Mouse (Mus musculus): ENCODE results near the gene Utp6.

The Utp6 gene

GRCm38 (mm10) chr11:79963212-79963974 lies 1.2 kb upstream of the Utp6 start:
- in situ Hi-C loops (cut with MboI; ENCODE audit: unreplicated experiment in 2 of 2), result no loop called here

- in situ Hi-C loops (cut with MboI; ENCODE audit: unreplicated experiment in 2 of 2), result no loop called here
These were observed 640 bp upstream of the Utp6 start for GRCm38 (mm10) chr11:79962877-79963183.

GRCm38 (mm10) chr11:79961346-79962124 lies 655 bp downstream of the Utp6 start:
- in situ Hi-C loops (cut with MboI; ENCODE audit: unreplicated experiment in 2 of 2), result no loop called here

GRCm38 (mm10) chr11:79947265-79947664 lies 14.9 kb downstream of the Utp6 start:
- in situ Hi-C loops (cut with MboI; ENCODE audit: unreplicated experiment in 2 of 2), result no loop called here

GRCm38 (mm10) chr11:79943601-79944000 lies 18.6 kb downstream of the Utp6 start:
- in situ Hi-C loops (cut with MboI; ENCODE audit: unreplicated experiment in 2 of 2), result no loop called here

GRCm38 (mm10) chr11:79943136-79943535 lies 19.1 kb downstream of the Utp6 start:
- in situ Hi-C loops (cut with MboI; ENCODE audit: unreplicated experiment in 2 of 2), result no loop called here

DNA sequence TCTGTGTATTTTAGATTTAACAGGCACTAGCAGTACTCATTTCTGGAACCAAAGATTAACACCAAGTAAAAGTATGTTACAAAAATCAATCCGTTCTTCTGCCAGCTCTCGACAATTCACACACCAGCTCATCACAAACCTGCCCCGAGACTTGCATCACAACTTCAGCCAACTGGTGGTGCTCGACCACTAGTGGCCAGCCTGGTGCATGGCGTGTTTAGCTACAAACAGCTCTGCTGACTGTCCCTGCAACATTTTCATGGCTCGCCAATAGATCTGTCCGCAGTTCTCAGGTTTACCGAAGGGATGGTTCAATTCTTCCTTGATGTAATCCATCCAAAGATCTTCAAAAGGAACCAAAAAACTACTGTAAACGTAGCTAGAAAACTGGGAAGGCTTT lies 26.4 kb downstream of the Utp6 start:
- in situ Hi-C loops (cut with MboI; ENCODE audit: unreplicated experiment in 2 of 2), result no loop called here

DNA sequence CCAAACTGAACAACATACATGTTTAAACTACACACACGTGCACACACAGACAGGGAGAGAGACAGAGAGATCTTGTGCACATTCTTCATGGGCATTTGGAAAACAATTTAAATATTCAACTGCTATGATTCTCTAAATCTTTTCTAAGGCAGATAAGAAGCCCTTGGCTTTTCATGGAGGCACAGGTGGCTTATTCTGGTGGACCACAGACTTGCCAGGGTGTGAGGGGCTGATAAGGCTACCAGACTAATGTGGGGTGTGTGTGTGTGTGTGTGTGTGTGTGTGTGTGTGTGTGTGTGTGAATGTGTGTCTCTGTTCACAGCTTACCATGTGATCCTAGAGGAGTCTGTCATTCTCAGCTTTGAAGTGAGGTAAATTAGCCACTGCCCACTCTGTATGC lies 39.4 kb downstream of the Utp6 start:
- in situ Hi-C loops (cut with MboI; ENCODE audit: unreplicated experiment in 2 of 2), result loop anchor here (5.0 to 25.0 kb wide), 5 partner anchors 215 to 1690 kb away; no protein-coding TSS in a partner anchor

DNA sequence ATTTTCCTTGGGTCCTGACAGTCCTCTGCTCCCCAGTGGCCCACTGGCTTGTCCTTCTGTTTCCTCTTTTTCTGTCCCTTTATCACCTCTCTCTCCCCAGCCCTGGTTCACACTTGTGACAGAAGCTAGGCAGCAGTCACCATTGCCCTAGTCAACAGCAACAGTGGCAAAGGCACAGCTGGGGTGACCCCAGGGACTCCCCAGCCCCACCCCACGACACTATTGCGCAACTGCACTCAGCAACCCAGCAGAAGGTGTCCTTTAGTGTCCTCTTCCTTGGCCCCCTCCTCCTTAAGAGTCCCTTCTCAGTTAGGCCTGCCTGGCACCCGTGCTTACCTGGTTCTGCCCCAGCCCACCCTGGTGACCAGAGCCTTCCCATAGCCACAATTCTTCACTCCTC lies 40.0 kb downstream of the Utp6 start:
- in situ Hi-C loops (cut with MboI; ENCODE audit: unreplicated experiment in 2 of 2), result loop anchor here (5.0 to 25.0 kb wide), 5 partner anchors 215 to 1690 kb away; no protein-coding TSS in a partner anchor

GRCm38 (mm10) chr11:79920505-79921025 lies 41.6 kb downstream of the Utp6 start:
- in situ Hi-C loops (cut with MboI; ENCODE audit: unreplicated experiment in 2 of 2), result loop anchor here (5.0 to 25.0 kb wide), 5 partner anchors 213 to 1692 kb away; no protein-coding TSS in a partner anchor

GRCm38 (mm10) chr11:79919685-79920504 lies 42.3 kb downstream of the Utp6 start:
- in situ Hi-C loops (cut with MboI; ENCODE audit: unreplicated experiment in 2 of 2), result loop anchor here (5.0 to 25.0 kb wide), 6 partner anchors 213 to 1692 kb away; no protein-coding TSS in a partner anchor

DNA sequence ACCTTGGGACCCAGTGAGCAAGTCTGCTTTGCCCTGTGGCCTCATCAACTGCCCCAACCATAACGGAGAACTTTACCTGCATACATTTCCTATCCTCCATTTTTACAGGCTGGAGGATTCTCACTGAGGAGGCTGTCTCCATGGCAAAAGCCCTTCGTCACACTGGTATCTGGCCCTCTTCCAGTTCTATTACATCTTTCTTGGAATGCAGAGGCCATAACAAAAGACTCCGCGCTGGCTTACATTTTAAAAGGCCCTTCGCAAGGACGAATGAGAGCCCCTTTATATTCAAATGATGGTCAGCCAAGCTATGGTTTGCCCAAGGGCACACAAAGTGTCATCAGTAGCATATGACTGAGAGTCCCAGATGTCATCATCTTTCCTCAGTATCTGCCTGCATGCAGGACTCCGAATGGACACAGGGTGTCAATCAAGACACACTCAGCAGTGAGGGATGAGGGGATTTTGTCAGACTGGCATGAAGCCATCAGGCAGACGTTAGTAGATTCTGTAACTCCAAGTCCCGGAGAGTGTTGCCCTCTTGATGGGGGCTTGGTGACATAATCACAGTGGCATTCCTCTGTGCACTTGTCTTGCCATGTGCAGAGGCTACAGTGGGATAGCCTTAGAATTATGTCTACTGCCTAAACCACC lies 46.4 kb downstream of the Utp6 start:
- in situ Hi-C loops (cut with MboI; ENCODE audit: unreplicated experiment in 2 of 2), result loop anchor here (10.0 to 25.0 kb wide), 3 partner anchors 331 to 1696 kb away; no protein-coding TSS in a partner anchor

DNA sequence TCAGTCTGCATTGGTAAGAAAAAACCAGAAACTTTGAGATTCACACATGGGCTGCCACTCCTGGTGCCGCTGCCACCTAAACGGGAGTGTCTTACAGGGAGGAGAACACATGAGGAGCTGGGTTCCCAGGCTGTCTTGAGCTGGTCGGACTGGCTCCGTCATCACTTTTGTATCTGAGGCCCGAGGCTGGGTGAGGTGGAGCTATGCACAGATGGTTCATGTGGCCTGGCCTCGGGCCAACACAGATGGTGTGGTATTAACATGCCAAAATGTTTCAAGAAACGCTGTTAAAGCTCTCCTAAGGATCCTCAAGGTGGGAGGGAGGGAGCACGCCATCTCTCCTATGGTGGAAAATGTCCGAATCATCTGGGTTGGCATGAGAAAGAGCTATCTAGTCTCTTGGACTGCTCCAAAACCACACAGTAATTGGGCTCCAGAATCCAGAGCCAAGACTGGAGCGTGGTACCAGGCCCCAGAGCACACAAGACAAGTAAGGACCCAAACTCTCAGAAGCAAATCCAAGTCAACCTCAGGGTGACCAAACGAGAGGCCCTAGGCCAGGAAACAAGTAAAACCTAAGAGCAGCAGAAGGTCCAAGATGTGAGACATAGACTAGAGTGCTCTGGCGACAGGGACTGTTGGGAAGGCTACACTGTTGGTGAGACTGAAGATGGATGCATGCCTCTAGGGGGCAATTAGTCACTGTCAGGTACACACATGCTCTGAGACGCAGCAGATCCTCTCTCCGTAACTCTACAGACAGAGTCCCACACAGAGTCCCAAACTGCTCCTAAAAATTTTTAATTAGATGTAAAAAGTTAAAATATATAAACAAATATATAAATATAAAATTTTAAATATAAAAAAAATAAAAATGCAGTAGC lies 53.3 kb downstream of the Utp6 start:
- in situ Hi-C loops (cut with MboI; ENCODE audit: unreplicated experiment in 2 of 2), result loop anchor here (25.0 kb wide), 2 partner anchors 472 to 1703 kb away; no protein-coding TSS in a partner anchor

- in situ Hi-C loops (cut with MboI; ENCODE audit: unreplicated experiment in 2 of 2), result loop anchor here (25.0 kb wide), 2 partner anchors 470 to 1705 kb away; no protein-coding TSS in a partner anchor
These were observed 55.3 kb downstream of the Utp6 start for GRCm38 (mm10) chr11:79906920-79907319.

- in situ Hi-C loops (cut with MboI; ENCODE audit: unreplicated experiment in 2 of 2), result loop anchor here (25.0 kb wide), 2 partner anchors 466 to 1709 kb away; no protein-coding TSS in a partner anchor
These were observed 59.2 kb downstream of the Utp6 start for GRCm38 (mm10) chr11:79902881-79903481.

DNA sequence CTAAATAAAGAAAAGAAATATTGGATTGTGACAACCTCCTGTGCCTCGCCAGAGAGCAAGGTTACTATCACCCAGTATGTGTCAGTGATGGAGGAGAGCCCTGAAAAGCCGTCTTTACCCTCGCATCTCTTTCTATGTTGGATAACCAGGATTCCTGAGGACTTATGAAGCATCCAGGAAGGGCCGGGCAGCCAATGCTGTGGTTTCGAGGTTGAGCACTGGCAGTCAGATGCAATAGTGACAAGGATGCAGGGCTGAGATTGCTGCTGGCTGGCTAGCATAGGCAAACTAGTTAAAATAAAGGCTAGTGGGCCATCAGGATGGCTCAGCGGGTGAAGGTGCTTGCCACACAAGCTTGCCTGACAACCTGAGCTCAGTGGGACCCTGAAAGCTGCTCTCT lies 61.0 kb downstream of the Utp6 start:
- in situ Hi-C loops (cut with MboI; ENCODE audit: unreplicated experiment in 2 of 2), result loop anchor here (25.0 kb wide), 2 partner anchors 464 to 1711 kb away; no protein-coding TSS in a partner anchor

- in situ Hi-C loops (cut with MboI; ENCODE audit: unreplicated experiment in 2 of 2), result no loop called here
These were observed 69.9 kb downstream of the Utp6 start for GRCm38 (mm10) chr11:79892259-79892658.

DNA sequence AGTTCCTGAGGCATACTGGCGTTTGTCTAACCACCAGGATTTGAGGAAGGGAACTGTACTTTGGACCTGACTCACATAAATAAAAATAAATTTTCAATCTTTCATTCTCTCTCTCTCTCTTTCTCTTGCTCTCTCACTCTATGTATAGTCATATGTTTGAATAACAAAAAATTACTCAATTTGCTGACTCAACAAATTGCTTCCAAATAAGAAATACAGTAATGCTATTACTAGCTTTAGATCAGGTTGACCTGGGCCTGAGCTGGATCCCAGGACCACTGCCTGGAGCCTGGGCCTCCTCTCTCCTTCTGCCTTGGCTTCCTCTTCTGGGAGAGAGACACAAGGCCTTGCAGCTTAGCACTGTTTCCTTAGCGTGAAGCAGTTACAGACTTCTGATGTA lies 71.4 kb downstream of the Utp6 start:
- in situ Hi-C loops (cut with MboI; ENCODE audit: unreplicated experiment in 2 of 2), result no loop called here

Data from v-Abl transformed pro-B cells (cell line).